Mouse (Mus musculus) G1E (cell line): ENCODE measurements around the gene 2810006K23Rik. TPM values are rescaled to one million over a fixed set of nuclear protein-coding genes. Genes with fewer than 3 reads are reported as not detected.

Experiments
- ATAC-seq: 2 replicates; pipeline ENCODE4 v1.8.0; 2016; ENCODE audit warnings: mild to moderate bottlenecking; ENCODE audit not compliant: insufficient number of reproducible peaks, poor library complexity, low FRiP score, severe bottlenecking; ENCODE audit errors: extremely low read depth
- DNase-seq: peaks from one replicate; pipeline ENCODE4 v3.0.0; 2012; ENCODE audit warnings: low spot score
- H3K27me3 ChIP-seq: 2 replicates; pipeline ENCODE4 v1.6.1; 2012; ENCODE audit warnings: mild to moderate bottlenecking, low read length, inconsistent platforms; ENCODE audit not compliant: insufficient read depth
- H3K36me3 ChIP-seq: replicated peaks from 2 replicates; pipeline ENCODE3; 2012; ENCODE audit warnings: mild to moderate bottlenecking, inconsistent platforms
- H3K4me1 ChIP-seq: 2 replicates; pipeline ENCODE4 v1.6.1; 2012; ENCODE audit warnings: low read depth, low read length, inconsistent platforms, mixed read lengths; ENCODE audit not compliant: insufficient read depth
- H3K4me3 ChIP-seq: 2 replicates; pipeline ENCODE4 v1.5.1; 2012; ENCODE audit warnings: low read depth, mild to moderate bottlenecking, inconsistent platforms, low read length, moderate library complexity, mixed read lengths
- H3K9me3 ChIP-seq: replicated peaks from 2 replicates; pipeline ENCODE4 v1.6.1; 2012; ENCODE audit warnings: inconsistent platforms
- CTCF ChIP-seq: IDR thresholded peaks from 2 replicates; pipeline ENCODE4 v1.5.1; 2012; ENCODE audit warnings: low read depth, low read length, inconsistent platforms, mixed read lengths
- GATA1 ChIP-seq: IDR thresholded peaks from 2 replicates; pipeline ENCODE4 v1.6.1; 2012; ENCODE audit warnings: borderline replicate concordance, low read length, inconsistent platforms, mixed read lengths
- GATA2 ChIP-seq: IDR thresholded peaks from 2 replicates; pipeline ENCODE4 v1.6.1; 2012; ENCODE audit warnings: low read depth, low read length, inconsistent platforms, borderline replicate concordance
- POLR2AphosphoS5 ChIP-seq: IDR thresholded peaks from 2 replicates; pipeline ENCODE4 v1.6.1; 2012; ENCODE audit warnings: low read depth, low read length, inconsistent platforms; ENCODE audit not compliant: insufficient replicate concordance
- TAL1 ChIP-seq: conservative IDR thresholded peaks from 2 replicates; pipeline ENCODE4 v1.6.1; 2012; ENCODE audit warnings: low read depth, low read length, inconsistent platforms, mixed read lengths
- polyA plus RNA-seq: library from polyadenylated mRNA; stranded (reverse); fragments of >175 nt; gene quantifications from 2 replicates; pipeline ENCODE4 v1.2.3, GENCODE M21; 2012
- total RNA-seq, 2 experiments: library from RNA; stranded (forward) in 1 of 2; stranded (reverse) in 1 of 2; fragments of 200-1000 nt in 1 of 2; fragments of >200 nt in 1 of 2; fragmentation: Nextera tagmentation in 1 of 2; gene quantifications; 2 replicates each; pipeline ENCODE4 v1.2.3; 2014 to 2017

2810006K23Rik gene
- total and polyA plus RNA-seq, 3 experiments, result 7.7 to 29.5 (median 19.8) TPM

- H3K36me3 ChIP-seq, result peaks cover 44% of the 10 kb centered on the region
- H3K4me3 ChIP-seq, result no peak overlapping the region
- H3K27me3 ChIP-seq, result no peaks in the 10 kb centered on the region
- no peaks in the 10 kb centered on the region for H3K9me3 ChIP-seq
- ATAC-seq, result no peak
- no peak for DNase-seq
- H3K4me1 ChIP-seq, result peaks cover 3% of the 10 kb centered on the region; the same call in 1 of the 2 replicates
- TF ChIP-seq GATA1 (no peak), CTCF (no peak), GATA2 (no peak), TAL1 (no peak), POLR2AphosphoS5 (no peak)
Observed at GRCm38 (mm10) chr5:124366721-124367120, 38.8 kb downstream of the 2810006K23Rik start.

- Histone ChIP-seq H3K27me3 (no peaks in the 10 kb centered on the region), H3K4me3 (no peak overlapping the region), H3K4me1 (peaks cover 2% of the 10 kb centered on the region; the same call in 1 of the 2 replicates), H3K36me3 (peaks cover 93% of the 10 kb centered on the region), H3K9me3 (no peaks in the 10 kb centered on the region)
- TF ChIP-seq CTCF, result no peak
- no peak for TF ChIP-seq POLR2AphosphoS5
- no peak for TF ChIP-seq GATA2
- ATAC-seq, result no peak
- DNase-seq, result no peak
Observed at GRCm38 (mm10) chr5:124374298-124374697, 46.4 kb downstream of the 2810006K23Rik start.

DNA sequence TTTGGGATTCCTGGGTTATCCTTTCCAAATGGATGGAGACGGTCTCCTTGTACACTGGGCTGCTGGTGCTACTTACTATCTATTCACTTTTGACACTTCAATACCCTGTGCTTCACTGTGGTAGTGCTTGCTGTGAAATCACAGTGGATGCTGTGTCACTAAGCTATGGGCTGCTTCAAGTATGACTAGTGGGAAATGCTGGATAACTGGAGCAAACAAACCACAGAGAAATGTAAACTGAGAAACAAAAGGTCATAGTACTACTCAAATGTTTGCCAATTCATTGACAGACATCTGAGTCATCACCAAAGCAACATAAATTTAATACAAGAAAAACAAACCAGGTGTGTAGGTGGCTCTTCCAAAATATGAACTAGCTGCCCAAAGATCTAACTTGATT is 48.5 kb downstream of the 2810006K23Rik start:
- no peak for ATAC-seq
- H3K9me3 ChIP-seq, result no peaks in the 10 kb centered on the region
- peaks cover 94% of the 10 kb centered on the region for H3K36me3 ChIP-seq
- no peak for DNase-seq
- no peak overlapping the region for H3K4me3 ChIP-seq
- no peaks in the 10 kb centered on the region for H3K27me3 ChIP-seq
- no peaks in the 10 kb centered on the region; the same call in 1 of the 2 replicates for H3K4me1 ChIP-seq
- TF ChIP-seq POLR2AphosphoS5, result no peak
- TF ChIP-seq CTCF, result no peak
- TF ChIP-seq GATA1, result no peak
- no peak for TF ChIP-seq GATA2
- TF ChIP-seq TAL1, result no peak

- no peaks in the 10 kb centered on the region; the same call in 1 of the 2 replicates for H3K4me1 ChIP-seq
- peaks cover 94% of the 10 kb centered on the region for H3K36me3 ChIP-seq
- DNase-seq (no peak), ATAC-seq (no peak)
- no peak overlapping the region for H3K4me3 ChIP-seq
- H3K9me3 ChIP-seq, result no peaks in the 10 kb centered on the region
- no peaks in the 10 kb centered on the region for H3K27me3 ChIP-seq
- TF ChIP-seq GATA2 (no peak), TAL1 (no peak), GATA1 (no peak), POLR2AphosphoS5 (no peak), CTCF (no peak)
Observed at GRCm38 (mm10) chr5:124377149-124377548, 49.3 kb downstream of the 2810006K23Rik start.

- Histone ChIP-seq H3K4me3 (no peak overlapping the region), H3K36me3 (peaks cover 93% of the 10 kb centered on the region), H3K27me3 (no peaks in the 10 kb centered on the region), H3K4me1 (no peaks in the 10 kb centered on the region; the same call in 1 of the 2 replicates), H3K9me3 (no peaks in the 10 kb centered on the region)
- TF ChIP-seq POLR2AphosphoS5, result no peak
- TF ChIP-seq GATA1, result no peak
- no peak for TF ChIP-seq GATA2
- TF ChIP-seq CTCF, result no peak
- TF ChIP-seq TAL1, result no peak
- DNase-seq (no peak), ATAC-seq (no peak)
Observed at GRCm38 (mm10) chr5:124380121-124380520, 52.2 kb downstream of the 2810006K23Rik start.

DNA sequence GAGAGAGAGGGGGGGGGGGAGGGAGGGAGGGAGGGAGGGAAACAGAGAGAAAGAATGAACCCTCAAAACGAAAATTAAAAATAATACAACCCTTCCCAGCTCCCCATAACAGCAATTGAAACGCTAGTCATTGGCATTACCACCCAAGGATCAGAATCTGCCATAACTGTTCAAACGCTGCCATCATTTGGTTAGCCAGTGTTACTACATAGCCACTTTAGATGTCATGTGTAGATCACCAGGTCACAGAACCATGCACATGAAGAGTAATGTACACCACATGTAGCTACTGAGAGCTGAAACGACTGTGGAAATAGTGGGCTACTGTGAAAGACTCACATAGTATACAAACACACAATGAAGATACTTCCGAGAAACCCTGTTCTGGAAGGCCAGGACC is 60.0 kb downstream of the 2810006K23Rik start:
- TF ChIP-seq POLR2AphosphoS5, result no peak
- TF ChIP-seq CTCF, result 0 out of 2 replicates have a peak, but pooled peaks have one; percentile 5
- no peak for TF ChIP-seq GATA2
- TF ChIP-seq GATA1, result no peak
- no peak overlapping the region for H3K4me3 ChIP-seq
- H3K36me3 ChIP-seq, result peaks cover 93% of the 10 kb centered on the region
- no peak for ATAC-seq
- H3K27me3 ChIP-seq, result no peaks in the 10 kb centered on the region
- H3K4me1 ChIP-seq, result peaks cover 6% of the 10 kb centered on the region; the same call in 1 of the 2 replicates
- DNase-seq, result no peak
- no peaks in the 10 kb centered on the region for H3K9me3 ChIP-seq

Other genes with a start within 250 kb of the 2810006K23Rik start
- gene Abcb9, start 232.3 kb upstream of the 2810006K23Rik start, total RNA-seq (2014; fragmentation: Nextera tagmentation), result 0.75 TPM in 1 of 2 replicates, not detected in the other
- gene Abcb9, start 232.3 kb upstream of the 2810006K23Rik start, total RNA-seq (2017), result 0.60 and 1.0 TPM in 2 replicates
- gene Abcb9, start 232.3 kb upstream of the 2810006K23Rik start, polyA plus RNA-seq, result 0.62 and 0.66 TPM in 2 replicates
- gene Ogfod2, start 215.8 kb upstream of the 2810006K23Rik start, total RNA-seq (2014; fragmentation: Nextera tagmentation), result 7.2 and 28.1 TPM in 2 replicates
- gene Ogfod2, start 215.8 kb upstream of the 2810006K23Rik start, total RNA-seq (2017), result 14.9 and 15.4 TPM in 2 replicates
- 60.2 and 73.8 TPM in 2 replicates for gene Ogfod2, start 215.8 kb upstream of the 2810006K23Rik start, polyA plus RNA-seq
- gene Arl6ip4, start 212.0 kb upstream of the 2810006K23Rik start, total RNA-seq (2014; fragmentation: Nextera tagmentation), result 27.3 and 31.4 TPM in 2 replicates
- gene Arl6ip4, start 212.0 kb upstream of the 2810006K23Rik start, total RNA-seq (2017), result 65.6 and 75.7 TPM in 2 replicates
- 75.4 and 76.9 TPM in 2 replicates for gene Arl6ip4, start 212.0 kb upstream of the 2810006K23Rik start, polyA plus RNA-seq
- gene Pitpnm2, start 78.3 kb upstream of the 2810006K23Rik start, total RNA-seq (2014; fragmentation: Nextera tagmentation), result 35.6 and 37.6 TPM in 2 replicates
- gene Pitpnm2, start 78.3 kb upstream of the 2810006K23Rik start, total RNA-seq (2017), result 9.0 and 9.2 TPM in 2 replicates
- 24.1 and 25.2 TPM in 2 replicates for gene Pitpnm2, start 78.3 kb upstream of the 2810006K23Rik start, polyA plus RNA-seq
- gene Mphosph9, start 117 bp upstream of the 2810006K23Rik start, total RNA-seq (2014; fragmentation: Nextera tagmentation), result 16.8 and 24.2 TPM in 2 replicates
- gene Mphosph9, start 117 bp upstream of the 2810006K23Rik start, total RNA-seq (2017), result 22.8 and 23.2 TPM in 2 replicates
- 2.0 and 2.4 TPM in 2 replicates for gene Mphosph9, start 117 bp upstream of the 2810006K23Rik start, polyA plus RNA-seq
- gene Cdk2ap1, start 35.0 kb downstream of the 2810006K23Rik start, total RNA-seq (2014; fragmentation: Nextera tagmentation), result 183 and 193 TPM in 2 replicates
- gene Cdk2ap1, start 35.0 kb downstream of the 2810006K23Rik start, total RNA-seq (2017), result 150 and 200 TPM in 2 replicates
- 145 and 163 TPM in 2 replicates for gene Cdk2ap1, start 35.0 kb downstream of the 2810006K23Rik start, polyA plus RNA-seq
- 260 and 302 TPM in 2 replicates for gene Sbno1, start 97.9 kb downstream of the 2810006K23Rik start, total RNA-seq (2014; fragmentation: Nextera tagmentation)
- gene Sbno1, start 97.9 kb downstream of the 2810006K23Rik start, total RNA-seq (2017), result 181 and 221 TPM in 2 replicates
- 23.1 and 29.5 TPM in 2 replicates for gene Sbno1, start 97.9 kb downstream of the 2810006K23Rik start, polyA plus RNA-seq
- gene Kmt5a, start 111.8 kb downstream of the 2810006K23Rik start, total RNA-seq (2014; fragmentation: Nextera tagmentation), result 504 and 585 TPM in 2 replicates
- gene Kmt5a, start 111.8 kb downstream of the 2810006K23Rik start, total RNA-seq (2017), result 85.1 and 91.8 TPM in 2 replicates
- 293 and 320 TPM in 2 replicates for gene Kmt5a, start 111.8 kb downstream of the 2810006K23Rik start, polyA plus RNA-seq
- 7.8 and 10.5 TPM in 2 replicates for gene Rilpl2, start 150.3 kb downstream of the 2810006K23Rik start, total RNA-seq (2014; fragmentation: Nextera tagmentation)
- 17.3 and 21.4 TPM in 2 replicates for gene Rilpl2, start 150.3 kb downstream of the 2810006K23Rik start, total RNA-seq (2017)
- gene Rilpl2, start 150.3 kb downstream of the 2810006K23Rik start, polyA plus RNA-seq, result 28.3 and 30.3 TPM in 2 replicates
- 8.1 and 10.2 TPM in 2 replicates for gene Snrnp35, start 155.0 kb downstream of the 2810006K23Rik start, total RNA-seq (2014; fragmentation: Nextera tagmentation)
- gene Snrnp35, start 155.0 kb downstream of the 2810006K23Rik start, total RNA-seq (2017), result 9.8 and 10.1 TPM in 2 replicates
- 24.4 and 26.6 TPM in 2 replicates for gene Snrnp35, start 155.0 kb downstream of the 2810006K23Rik start, polyA plus RNA-seq
- gene Rilpl1, start 203.3 kb downstream of the 2810006K23Rik start, total RNA-seq (2014; fragmentation: Nextera tagmentation), result 0.38 TPM in 1 of 2 replicates, not detected in the other
- 0.98 and 0.99 TPM in 2 replicates for gene Rilpl1, start 203.3 kb downstream of the 2810006K23Rik start, total RNA-seq (2017)
- 0.41 and 0.52 TPM in 2 replicates for gene Rilpl1, start 203.3 kb downstream of the 2810006K23Rik start, polyA plus RNA-seq
- 548 and 656 TPM in 2 replicates for gene Tmed2, start 212.6 kb downstream of the 2810006K23Rik start, total RNA-seq (2014; fragmentation: Nextera tagmentation)
- 369 and 478 TPM in 2 replicates for gene Tmed2, start 212.6 kb downstream of the 2810006K23Rik start, total RNA-seq (2017)
- gene Tmed2, start 212.6 kb downstream of the 2810006K23Rik start, polyA plus RNA-seq, result 114 and 167 TPM in 2 replicates
- gene Ddx55, start 224.8 kb downstream of the 2810006K23Rik start, total RNA-seq (2014; fragmentation: Nextera tagmentation), result 25.6 and 26.0 TPM in 2 replicates
- 21.7 and 21.8 TPM in 2 replicates for gene Ddx55, start 224.8 kb downstream of the 2810006K23Rik start, total RNA-seq (2017)
- 17.5 and 23.1 TPM in 2 replicates for gene Ddx55, start 224.8 kb downstream of the 2810006K23Rik start, polyA plus RNA-seq